Mouse (Mus musculus): ENCODE data around the gene Slc39a7.

DNA sequence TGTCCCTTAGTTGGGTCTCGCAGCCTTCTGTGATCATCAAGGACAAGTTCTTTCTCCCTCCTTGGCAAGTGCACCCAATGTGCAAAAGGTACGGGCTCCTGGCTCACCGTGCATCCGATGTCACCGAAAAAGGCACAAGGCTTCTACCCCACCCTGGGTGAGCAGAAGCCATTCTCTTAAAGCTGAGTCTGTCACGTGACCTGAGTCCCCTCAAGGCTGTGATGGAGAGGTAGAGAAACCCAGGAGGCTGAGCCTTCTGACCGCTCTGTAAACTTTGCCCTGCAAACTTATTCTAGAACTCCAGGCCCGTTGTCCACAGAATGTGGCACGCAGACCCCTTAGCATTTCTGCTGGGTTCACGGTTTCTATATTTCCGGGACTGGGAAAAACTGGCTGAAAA lies 47.5 kb upstream of the Slc39a7 start:
- TF ChIP-seq CTCF (IDR thresholded peaks at IDR 0.05; ENCODE audit: low read depth, low read length) (no peak), POLR2A (IDR thresholded peaks at IDR 0.05; ENCODE audit: extremely low read depth, insufficient read depth, low read length) (no peak)
